Mouse (Mus musculus): ENCODE results near the gene Arpc3. TPM values are rescaled to one million over a fixed set of nuclear protein-coding genes. Genes with fewer than 3 reads are reported as not detected.

Gene Arpc3
- polyA plus RNA-seq, 1 experiment from 2014 or later: 54.1 TPM

GRCm38 (mm10) chr5:122431221-122431620 lies 39.5 kb downstream of the Arpc3 start:
- ATAC-seq (replicated peaks; ENCODE audit: insufficient number of reproducible peaks, low FRiP score, low TSS enrichment, low read depth) (no peak), DNase-seq (ENCODE audit: low spot score) (no peak)
- Histone ChIP-seq H3K27ac (replicated peaks; ENCODE audit: low read depth, low read length) (no peak overlapping the region), H3K9ac (replicated peaks; ENCODE audit: low read length) (no peak overlapping the region), H3K36me3 (replicated peaks; ENCODE audit: control insufficient read depth, insufficient read depth, low read depth, low read length) (peaks cover 29% of the 10 kb centered on the region), H3K4me1 (ENCODE audit: control insufficient read depth, insufficient read depth, low read length) (no peaks in the 10 kb centered on the region), H3K4me3 (ENCODE audit: low read depth, low read length) (no peak overlapping the region), H3K4me2 (ENCODE audit: low read depth, low read length) (no peak overlapping the region), H3K27me3 (ENCODE audit: control insufficient read depth, insufficient read depth, low read length) (no peaks in the 10 kb centered on the region), H3K9me3 (replicated peaks; ENCODE audit: control insufficient read depth, low read length) (no peaks in the 10 kb centered on the region)
- WGBS: 99% methylated on average over 8 of the region's 8 CpGs

GRCm38 (mm10) chr5:122434541-122434940 lies 42.9 kb downstream of the Arpc3 start:
- Histone ChIP-seq H3K4me1 (ENCODE audit: control insufficient read depth, insufficient read depth, low read length) (no peaks in the 10 kb centered on the region), H3K4me2 (ENCODE audit: low read depth, low read length) (no peak overlapping the region), H3K27ac (replicated peaks; ENCODE audit: low read depth, low read length) (no peak overlapping the region), H3K9me3 (replicated peaks; ENCODE audit: control insufficient read depth, low read length) (no peaks in the 10 kb centered on the region), H3K4me3 (ENCODE audit: low read depth, low read length) (no peak overlapping the region), H3K36me3 (replicated peaks; ENCODE audit: control insufficient read depth, insufficient read depth, low read depth, low read length) (peaks cover 36% of the 10 kb centered on the region), H3K27me3 (ENCODE audit: control insufficient read depth, insufficient read depth, low read length) (no peaks in the 10 kb centered on the region), H3K9ac (replicated peaks; ENCODE audit: low read length) (no peak overlapping the region)
- no peak for DNase-seq (ENCODE audit: low spot score)
- ATAC-seq (replicated peaks; ENCODE audit: insufficient number of reproducible peaks, low FRiP score, low TSS enrichment, low read depth): no peak
- WGBS: 80% methylated on average over 4 of the region's 4 CpGs

DNA sequence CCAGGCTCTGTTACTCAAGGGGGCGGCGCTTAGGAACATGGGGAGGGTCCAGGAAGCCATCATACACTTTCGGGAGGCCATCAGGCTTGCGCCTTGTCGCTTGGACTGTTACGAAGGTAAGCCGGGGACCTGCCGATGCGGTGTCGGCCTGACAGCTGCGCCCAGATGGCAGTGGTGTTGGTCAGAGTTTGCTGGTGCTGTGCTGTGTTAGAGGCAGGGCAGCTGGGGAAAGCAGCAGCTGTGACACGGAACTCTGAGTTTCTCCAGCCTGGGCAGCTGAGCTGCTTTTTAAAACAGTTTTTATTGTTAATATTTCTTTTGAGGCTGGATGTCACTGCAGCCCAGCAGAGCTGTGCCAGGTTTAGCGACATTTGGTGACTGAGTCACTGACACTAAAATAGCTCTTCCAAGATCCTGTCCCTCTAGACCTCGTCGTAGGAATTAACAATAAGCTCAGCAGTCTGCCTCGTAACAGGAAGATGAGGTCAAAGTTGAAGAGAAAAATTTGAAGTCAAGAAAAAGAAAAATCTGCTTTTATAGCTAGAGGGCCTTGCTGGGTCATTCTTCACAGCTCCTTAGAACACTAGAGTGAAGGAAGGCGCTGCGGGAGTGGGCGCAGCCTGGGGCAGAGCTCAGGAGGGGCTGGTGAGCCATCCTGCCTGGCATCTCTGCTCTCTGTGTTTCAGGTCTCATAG lies 47.9 kb downstream of the Arpc3 start:
- no peak for DNase-seq (ENCODE audit: low spot score)
- ATAC-seq (replicated peaks; ENCODE audit: insufficient number of reproducible peaks, low FRiP score, low TSS enrichment, low read depth): no peak
- H3K9ac ChIP-seq (replicated peaks; ENCODE audit: low read length): no peak overlapping the region
- no peaks in the 10 kb centered on the region for H3K27me3 ChIP-seq (ENCODE audit: control insufficient read depth, insufficient read depth, low read length)
- H3K4me2 ChIP-seq (ENCODE audit: low read depth, low read length): no peak overlapping the region
- no peaks in the 10 kb centered on the region for H3K4me1 ChIP-seq (ENCODE audit: control insufficient read depth, insufficient read depth, low read length)
- H3K4me3 ChIP-seq (ENCODE audit: low read depth, low read length): no peak overlapping the region
- no peak overlapping the region for H3K27ac ChIP-seq (replicated peaks; ENCODE audit: low read depth, low read length)
- peaks cover 34% of the 10 kb centered on the region for H3K36me3 ChIP-seq (replicated peaks; ENCODE audit: control insufficient read depth, insufficient read depth, low read depth, low read length)
- WGBS: 90% methylated on average over 19 of the region's 19 CpGs
- no peaks in the 10 kb centered on the region for H3K9me3 ChIP-seq (replicated peaks; ENCODE audit: control insufficient read depth, low read length)

DNA sequence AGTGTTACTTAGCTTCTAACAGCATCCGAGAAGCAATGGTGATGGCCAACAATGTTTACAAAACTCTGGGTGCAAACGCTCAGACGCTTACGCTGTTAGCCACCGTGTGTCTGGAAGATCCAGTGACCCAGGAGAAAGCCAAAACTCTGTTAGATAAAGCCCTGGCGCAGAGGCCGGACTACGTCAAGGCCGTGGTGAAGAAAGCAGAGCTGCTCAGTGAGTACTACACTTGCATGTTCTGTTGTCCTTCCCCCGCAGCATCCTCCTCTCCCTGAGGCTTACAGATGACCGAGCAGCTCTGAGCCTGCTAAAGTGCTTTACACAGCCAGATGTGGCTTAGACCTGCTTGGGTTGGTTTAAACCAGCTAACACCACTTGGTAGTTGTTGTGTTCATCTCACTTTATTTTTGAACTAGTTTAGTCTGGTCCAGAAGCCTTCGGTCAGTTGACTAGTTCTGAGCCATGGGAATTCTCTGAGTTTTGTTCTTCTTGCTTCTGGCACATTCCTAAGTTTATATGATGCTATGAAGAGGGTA lies 48.5 kb downstream of the Arpc3 start:
- no peak for DNase-seq (ENCODE audit: low spot score)
- 96% methylated on average over 12 of the region's 12 CpGs for WGBS

GRCm38 (mm10) chr5:122444492-122444891 lies 52.8 kb downstream of the Arpc3 start:
- Histone ChIP-seq H3K9me3 (replicated peaks; ENCODE audit: control insufficient read depth, low read length) (no peaks in the 10 kb centered on the region), H3K27ac (replicated peaks; ENCODE audit: low read depth, low read length) (no peak overlapping the region), H3K4me1 (ENCODE audit: control insufficient read depth, insufficient read depth, low read length) (no peaks in the 10 kb centered on the region), H3K27me3 (ENCODE audit: control insufficient read depth, insufficient read depth, low read length) (no peaks in the 10 kb centered on the region), H3K9ac (replicated peaks; ENCODE audit: low read length) (no peak overlapping the region), H3K36me3 (replicated peaks; ENCODE audit: control insufficient read depth, insufficient read depth, low read depth, low read length) (peaks cover 26% of the 10 kb centered on the region), H3K4me2 (ENCODE audit: low read depth, low read length) (no peak overlapping the region), H3K4me3 (ENCODE audit: low read depth, low read length) (no peak overlapping the region)
- DNase-seq (ENCODE audit: low spot score): no peak
- 91% methylated on average over 10 of the region's 10 CpGs for WGBS
- ATAC-seq (replicated peaks; ENCODE audit: insufficient number of reproducible peaks, low FRiP score, low TSS enrichment, low read depth): no peak

More for the DNA sequence above, 48.5 kb downstream of the Arpc3 start:
- no peak overlapping the region for H3K4me3 ChIP-seq (ENCODE audit: low read depth, low read length)
- H3K9ac ChIP-seq (replicated peaks; ENCODE audit: low read length): no peak overlapping the region
- H3K27ac ChIP-seq (replicated peaks; ENCODE audit: low read depth, low read length): no peak overlapping the region
- H3K4me1 ChIP-seq (ENCODE audit: control insufficient read depth, insufficient read depth, low read length): no peaks in the 10 kb centered on the region
- H3K36me3 ChIP-seq (replicated peaks; ENCODE audit: control insufficient read depth, insufficient read depth, low read depth, low read length): peaks cover 37% of the 10 kb centered on the region
- H3K4me2 ChIP-seq (ENCODE audit: low read depth, low read length): no peak overlapping the region
- H3K9me3 ChIP-seq (replicated peaks; ENCODE audit: control insufficient read depth, low read length): no peaks in the 10 kb centered on the region
- no peaks in the 10 kb centered on the region for H3K27me3 ChIP-seq (ENCODE audit: control insufficient read depth, insufficient read depth, low read length)
- no peak for ATAC-seq (replicated peaks; ENCODE audit: insufficient number of reproducible peaks, low FRiP score, low TSS enrichment, low read depth)

DNA sequence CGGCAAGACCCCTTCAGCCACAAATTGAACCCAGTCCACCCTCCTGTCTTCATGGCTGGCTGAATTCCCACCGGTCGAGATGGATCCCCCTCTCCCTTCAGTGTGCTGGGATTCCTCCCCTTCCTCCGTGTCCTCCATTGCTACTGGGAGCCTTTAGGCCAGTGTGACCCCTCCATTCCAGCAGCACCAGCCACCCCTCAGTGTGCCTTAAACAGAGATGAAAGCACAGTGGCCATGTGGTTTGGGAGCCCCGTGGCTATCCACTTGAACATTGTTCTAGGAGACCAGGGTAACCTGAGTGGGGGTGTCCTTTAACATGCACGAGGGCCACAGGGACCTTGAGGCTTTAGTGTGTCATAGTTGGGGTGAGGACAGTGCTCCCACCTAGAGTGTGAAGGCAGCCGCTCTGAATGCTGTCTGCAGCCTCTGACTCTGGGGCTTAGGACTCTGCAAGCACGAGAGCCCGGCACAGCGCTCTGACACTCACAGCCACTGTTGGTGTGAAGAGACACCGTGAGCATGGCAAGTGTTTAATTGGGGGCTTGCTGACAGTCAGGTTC lies 53.5 kb downstream of the Arpc3 start:
- H3K9me3 ChIP-seq (replicated peaks; ENCODE audit: control insufficient read depth, low read length): no peaks in the 10 kb centered on the region
- H3K9ac ChIP-seq (replicated peaks; ENCODE audit: low read length): no peak overlapping the region
- 90% methylated on average over 11 of the region's 11 CpGs for WGBS
- no peaks in the 10 kb centered on the region for H3K27me3 ChIP-seq (ENCODE audit: control insufficient read depth, insufficient read depth, low read length)
- H3K4me2 ChIP-seq (ENCODE audit: low read depth, low read length): no peak overlapping the region
- H3K36me3 ChIP-seq (replicated peaks; ENCODE audit: control insufficient read depth, insufficient read depth, low read depth, low read length): peaks cover 22% of the 10 kb centered on the region
- no peak for DNase-seq (ENCODE audit: low spot score)
- H3K4me1 ChIP-seq (ENCODE audit: control insufficient read depth, insufficient read depth, low read length): no peaks in the 10 kb centered on the region
- ATAC-seq (replicated peaks; ENCODE audit: insufficient number of reproducible peaks, low FRiP score, low TSS enrichment, low read depth): no peak
- H3K27ac ChIP-seq (replicated peaks; ENCODE audit: low read depth, low read length): no peak overlapping the region
- no peak overlapping the region for H3K4me3 ChIP-seq (ENCODE audit: low read depth, low read length)

DNA sequence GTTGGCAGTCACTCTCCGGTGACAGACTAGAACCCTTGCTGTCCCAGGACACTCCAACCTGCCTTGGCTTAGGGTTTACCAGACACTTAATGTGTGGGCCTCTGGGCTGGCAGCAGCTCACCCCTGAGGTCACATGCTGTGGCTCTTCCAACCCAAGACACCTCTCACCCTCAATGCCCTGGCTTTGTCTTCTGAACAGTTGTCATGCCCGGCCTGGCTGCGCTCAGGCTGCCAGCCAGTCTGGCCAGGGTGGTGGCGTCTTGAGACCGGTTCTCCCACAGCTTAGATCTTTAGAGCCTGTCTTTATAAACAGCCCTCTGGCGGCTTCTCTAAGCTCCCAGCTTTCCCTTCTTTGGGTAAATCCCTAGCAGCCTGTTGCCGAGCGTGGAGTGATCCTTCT lies 56.2 kb downstream of the Arpc3 start:
- ATAC-seq (replicated peaks; ENCODE audit: insufficient number of reproducible peaks, low FRiP score, low TSS enrichment, low read depth) (no peak), DNase-seq (ENCODE audit: low spot score) (no peak)
- peaks cover 15% of the 10 kb centered on the region for H3K36me3 ChIP-seq (replicated peaks; ENCODE audit: control insufficient read depth, insufficient read depth, low read depth, low read length)
- H3K27me3 ChIP-seq (ENCODE audit: control insufficient read depth, insufficient read depth, low read length): no peaks in the 10 kb centered on the region
- H3K4me2 ChIP-seq (ENCODE audit: low read depth, low read length): no peak overlapping the region
- WGBS: 93% methylated on average over 8 of the region's 8 CpGs
- no peak overlapping the region for H3K4me3 ChIP-seq (ENCODE audit: low read depth, low read length)
- no peak overlapping the region for H3K27ac ChIP-seq (replicated peaks; ENCODE audit: low read depth, low read length)
- H3K4me1 ChIP-seq (ENCODE audit: control insufficient read depth, insufficient read depth, low read length): no peaks in the 10 kb centered on the region
- H3K9ac ChIP-seq (replicated peaks; ENCODE audit: low read length): no peak overlapping the region
- H3K9me3 ChIP-seq (replicated peaks; ENCODE audit: control insufficient read depth, low read length): no peaks in the 10 kb centered on the region

DNA sequence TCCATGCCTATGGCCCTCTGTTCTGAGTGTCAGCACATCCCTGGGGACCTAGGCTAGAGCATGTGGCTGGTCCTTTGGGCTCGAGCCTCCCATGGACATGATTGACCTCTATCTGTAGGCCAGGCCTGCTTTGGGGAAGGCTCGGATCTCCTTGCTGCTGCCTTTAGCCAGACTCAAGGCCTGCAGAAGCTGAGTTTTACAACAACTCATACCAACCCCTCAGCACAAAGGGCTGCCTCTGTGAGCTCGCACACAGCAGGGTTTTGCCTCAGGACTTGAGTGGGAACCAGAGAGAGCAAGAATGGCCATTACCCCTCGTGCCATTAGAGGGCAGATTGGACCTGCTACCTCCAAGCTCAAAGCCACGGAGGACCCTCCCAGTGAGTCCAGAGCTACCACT lies 57.2 kb downstream of the Arpc3 start:
- no peak for ATAC-seq (replicated peaks; ENCODE audit: insufficient number of reproducible peaks, low FRiP score, low TSS enrichment, low read depth)
- H3K4me3 ChIP-seq (ENCODE audit: low read depth, low read length): no peak overlapping the region
- H3K4me2 ChIP-seq (ENCODE audit: low read depth, low read length): no peak overlapping the region
- no peaks in the 10 kb centered on the region for H3K27me3 ChIP-seq (ENCODE audit: control insufficient read depth, insufficient read depth, low read length)
- no peaks in the 10 kb centered on the region for H3K4me1 ChIP-seq (ENCODE audit: control insufficient read depth, insufficient read depth, low read length)
- peaks cover 16% of the 10 kb centered on the region for H3K36me3 ChIP-seq (replicated peaks; ENCODE audit: control insufficient read depth, insufficient read depth, low read depth, low read length)
- H3K27ac ChIP-seq (replicated peaks; ENCODE audit: low read depth, low read length): no peak overlapping the region
- 80% methylated on average over 5 of the region's 5 CpGs for WGBS
- no peaks in the 10 kb centered on the region for H3K9me3 ChIP-seq (replicated peaks; ENCODE audit: control insufficient read depth, low read length)
- no peak overlapping the region for H3K9ac ChIP-seq (replicated peaks; ENCODE audit: low read length)
- DNase-seq (ENCODE audit: low spot score): no peak
